Mouse (Mus musculus): ENCODE data around the gene Plk4. TPM values are rescaled to one million over a fixed set of nuclear protein-coding genes. Genes with fewer than 3 reads are reported as not detected.
"Not testable (repeated sequence)": the region's sequence is repeated elsewhere in the genome, so short reads cannot be mapped to it uniquely, and the experiment has no call there.

Gene Plk4
- total RNA-seq (2015) (63.2 and 77.6 TPM in 2 replicates), total RNA-seq (2017) (67.1 and 93.7 TPM in 2 replicates)

DNA sequence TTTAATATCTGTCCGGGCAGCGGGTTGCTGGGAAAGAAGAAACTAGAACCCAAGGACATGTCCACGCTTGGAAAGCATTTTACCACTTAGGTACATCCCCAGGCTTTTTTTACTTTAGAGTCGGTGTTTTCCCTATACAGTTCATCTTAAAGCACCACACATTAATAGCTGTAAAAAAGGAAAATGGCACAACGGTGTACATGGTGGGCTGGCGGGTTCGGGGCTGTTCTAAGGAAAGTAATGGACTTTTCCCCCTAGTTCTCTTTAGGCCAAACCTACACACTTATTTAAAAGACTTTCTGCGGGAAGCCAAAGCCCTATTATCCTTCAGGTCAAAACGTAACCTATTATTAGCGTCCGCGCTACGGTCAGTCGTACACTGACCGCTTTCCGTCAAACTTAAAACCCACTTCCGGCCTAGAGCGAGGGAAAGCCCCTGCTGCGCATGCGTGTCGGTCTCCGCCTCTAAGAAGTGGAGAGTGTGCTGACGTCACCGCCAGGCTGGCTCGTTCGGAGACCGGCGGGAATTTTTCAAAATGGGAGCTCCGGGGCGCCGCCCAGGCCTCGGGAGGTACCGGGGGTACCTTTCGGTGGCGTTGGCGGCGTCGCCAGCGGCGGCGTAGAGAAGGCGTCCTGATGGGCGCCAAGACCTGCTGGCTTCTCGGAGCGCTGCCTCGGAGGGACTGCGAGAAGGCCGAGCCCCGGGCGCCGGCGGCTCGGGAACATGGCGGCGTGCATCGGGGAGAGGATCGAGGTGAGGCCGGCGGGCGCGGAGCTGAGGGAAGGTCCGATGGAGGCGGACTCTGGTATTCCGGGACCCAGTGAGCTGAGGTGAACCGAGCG is at the start of gene Plk4:
Plk4 (plus strand) TSS at position 490 of the 843 bp plus-strand sequence.
- ATAC-seq (ENCODE audit: poor library complexity, severe bottlenecking) = peak; percentile 81

- no peak for ATAC-seq (ENCODE audit: poor library complexity, severe bottlenecking)
These were observed 39.1 kb upstream of the Plk4 start for GRCm38 (mm10) chr3:40760746-40761145.

- no peak for ATAC-seq (ENCODE audit: poor library complexity, severe bottlenecking)
These were observed 38.5 kb upstream of the Plk4 start for GRCm38 (mm10) chr3:40761312-40761711.

- ATAC-seq (ENCODE audit: poor library complexity, severe bottlenecking) = no peak
These were observed 6.0 kb upstream of the Plk4 start for GRCm38 (mm10) chr3:40793783-40794182.

DNA sequence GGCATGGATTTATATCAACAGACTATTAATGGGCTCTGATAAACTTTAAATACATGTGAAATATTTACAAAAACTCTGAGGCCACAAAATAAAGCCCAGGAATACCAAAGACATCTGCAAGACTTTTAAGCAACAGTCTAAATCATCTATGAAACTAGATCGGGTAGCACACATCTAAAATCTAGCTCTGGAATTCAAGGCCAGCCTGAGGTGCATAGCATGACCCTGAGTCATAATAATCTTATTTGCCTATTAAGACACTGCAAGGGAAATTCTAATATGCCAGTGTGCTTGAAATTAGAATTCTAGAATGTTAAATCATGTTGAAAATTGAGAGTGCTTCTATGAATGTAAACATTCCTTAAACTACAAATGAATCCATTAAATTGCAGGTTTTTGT is 1.8 kb upstream of the Plk4 start:
- ATAC-seq (ENCODE audit: poor library complexity, severe bottlenecking) = no peak

- ATAC-seq (ENCODE audit: poor library complexity, severe bottlenecking) = peak; percentile 62
These were observed 1.3 kb upstream of the Plk4 start for GRCm38 (mm10) chr3:40798500-40798899.

DNA sequence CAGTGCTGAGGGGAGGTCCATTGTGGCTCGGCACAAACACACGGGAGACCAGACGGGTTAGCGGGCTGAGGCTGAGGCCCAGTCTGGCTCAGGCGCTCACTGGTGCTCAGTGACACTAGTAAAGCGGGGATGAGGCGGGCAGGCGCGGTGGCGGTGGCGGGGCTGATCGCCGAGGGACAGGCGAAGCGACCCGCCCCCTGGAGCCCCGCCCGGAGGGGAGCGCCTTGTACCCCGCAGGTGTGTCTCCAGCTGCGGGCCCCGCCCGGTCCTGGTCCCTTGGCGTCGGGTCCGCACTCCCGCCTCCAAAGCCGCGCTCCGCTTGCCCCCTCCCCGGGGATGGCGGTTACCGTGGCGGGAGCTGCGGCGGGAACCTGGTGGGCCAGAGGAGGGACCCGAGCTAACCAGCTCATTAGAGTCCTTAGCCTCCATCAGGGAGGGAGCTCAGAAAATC is 579 bp downstream of the Plk4 start:
- ATAC-seq (ENCODE audit: poor library complexity, severe bottlenecking) = peak; percentile 45

- ATAC-seq (ENCODE audit: poor library complexity, severe bottlenecking) = no peak
These were observed 7.1 kb downstream of the Plk4 start for GRCm38 (mm10) chr3:40806871-40807270.

DNA sequence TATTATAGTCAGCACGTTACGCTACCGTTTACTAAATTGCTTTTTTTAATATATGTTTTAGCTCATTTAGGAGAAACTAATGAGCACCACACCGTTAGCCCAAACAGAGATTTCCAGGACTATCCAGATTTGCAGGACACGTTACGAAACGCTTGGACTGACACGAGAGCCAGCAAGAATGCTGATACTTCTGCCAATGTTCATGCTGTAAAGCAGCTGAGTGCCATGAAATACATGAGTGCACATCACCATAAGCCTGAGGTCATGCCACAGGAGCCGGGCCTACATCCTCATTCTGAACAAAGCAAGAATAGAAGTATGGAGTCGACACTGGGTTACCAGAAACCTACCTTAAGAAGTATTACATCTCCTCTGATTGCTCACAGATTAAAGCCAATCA is 8.9 kb downstream of the Plk4 start:
- ATAC-seq (ENCODE audit: poor library complexity, severe bottlenecking) = no peak

DNA sequence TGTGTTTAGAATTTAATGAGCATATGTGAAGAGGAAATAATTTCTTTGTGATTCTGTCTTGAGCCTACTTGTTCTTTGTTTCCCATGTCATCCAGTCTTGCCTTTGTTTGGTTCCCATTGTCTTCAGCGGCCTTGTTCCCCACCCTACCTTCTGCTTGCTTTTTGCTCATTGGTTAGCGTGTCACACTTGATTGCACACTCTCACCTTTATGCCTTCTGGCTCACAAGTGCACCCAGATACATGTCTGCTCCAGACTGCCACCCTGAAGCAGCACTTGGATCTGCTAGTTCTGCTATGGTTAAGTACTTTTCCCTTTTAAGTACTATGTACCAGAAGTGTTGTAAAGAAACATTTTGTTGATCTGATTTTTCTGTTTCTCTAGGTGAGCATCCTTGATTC is 10.1 kb downstream of the Plk4 start:
- no peak for ATAC-seq (ENCODE audit: poor library complexity, severe bottlenecking)

DNA sequence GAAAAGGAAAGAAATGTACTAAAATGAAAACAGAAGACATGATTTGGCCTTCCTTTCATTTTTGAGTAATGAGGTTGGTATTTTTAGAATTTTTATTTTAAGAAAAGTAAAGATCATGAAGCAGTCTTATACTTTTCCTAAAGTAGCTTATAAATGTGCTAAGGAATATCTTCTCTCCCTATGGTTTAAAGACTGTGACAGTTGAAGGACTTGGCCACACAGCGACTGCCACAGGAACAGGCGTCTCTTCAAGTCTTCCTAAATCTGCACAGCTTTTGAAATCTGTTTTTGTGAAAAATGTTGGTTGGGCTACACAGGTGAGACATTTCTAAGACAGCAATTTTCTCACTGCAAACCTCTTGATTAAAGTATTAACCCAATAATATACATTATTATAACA is 13.5 kb downstream of the Plk4 start:
- ATAC-seq (ENCODE audit: poor library complexity, severe bottlenecking) = no peak

DNA sequence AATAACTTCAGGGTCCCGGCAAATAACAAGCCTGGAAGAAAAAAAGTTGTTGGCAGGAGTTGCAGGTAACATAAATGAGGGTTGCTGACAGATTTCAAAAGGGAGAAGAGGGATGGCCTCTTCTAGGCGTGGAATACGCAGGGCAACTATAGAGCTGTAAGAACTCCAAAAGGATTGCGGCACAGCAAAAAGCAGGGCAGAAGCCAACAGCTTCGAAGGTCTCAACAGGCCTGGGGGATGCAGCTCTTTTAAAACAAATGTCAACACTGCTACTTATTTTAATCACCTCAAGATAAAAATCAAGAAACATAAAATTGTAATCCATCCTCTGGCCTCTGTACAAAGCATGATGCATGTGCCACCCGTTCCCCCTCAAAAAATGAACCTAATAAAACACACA is 45.7 kb downstream of the Plk4 start:
- not testable (repeated sequence) for ATAC-seq (ENCODE audit: poor library complexity, severe bottlenecking)

DNA sequence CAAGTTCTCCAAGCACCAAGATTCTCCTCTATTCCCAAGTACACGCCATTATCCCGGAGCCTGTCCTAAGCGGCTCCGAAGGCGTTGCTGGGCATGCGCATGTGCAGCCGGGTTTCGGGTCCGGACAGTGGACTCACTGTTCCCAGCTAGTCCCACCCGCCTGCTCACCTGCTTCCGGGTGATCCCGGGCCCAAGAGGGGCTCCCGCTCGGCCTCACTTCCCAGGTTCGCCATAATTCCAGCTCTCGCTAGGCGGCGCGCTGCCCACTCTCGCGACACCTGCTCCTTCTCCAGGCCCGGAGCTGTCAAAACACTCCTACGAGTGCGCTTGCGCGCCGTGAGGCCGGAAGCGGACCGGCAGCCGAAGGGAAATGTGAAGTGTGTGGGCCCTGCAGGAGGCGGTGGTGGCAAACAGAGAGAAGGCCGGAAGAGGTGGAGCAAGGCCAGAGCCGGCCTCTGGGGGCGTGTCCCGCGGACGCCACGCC is 46.7 kb downstream of the Plk4 start, which contains the start of gene Mfsd8:
Mfsd8 (minus strand) TSS at position 414 of the 484 bp plus-strand sequence.
- ATAC-seq (ENCODE audit: poor library complexity, severe bottlenecking) = peak; percentile 94

DNA sequence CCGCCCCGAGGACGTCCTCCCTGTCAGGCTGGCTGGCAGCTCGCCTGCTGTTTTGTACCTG is 47.0 kb downstream of the Plk4 start, which contains the start of gene Abhd18:
Abhd18 (plus strand) TSS at position 14 of the 61 bp plus-strand sequence.
- not testable (repeated sequence) for ATAC-seq (ENCODE audit: poor library complexity, severe bottlenecking)

- peak; percentile 62 for ATAC-seq (ENCODE audit: poor library complexity, severe bottlenecking)
These were observed 47.2 kb downstream of the Plk4 start for GRCm38 (mm10) chr3:40847018-40847417.

DNA sequence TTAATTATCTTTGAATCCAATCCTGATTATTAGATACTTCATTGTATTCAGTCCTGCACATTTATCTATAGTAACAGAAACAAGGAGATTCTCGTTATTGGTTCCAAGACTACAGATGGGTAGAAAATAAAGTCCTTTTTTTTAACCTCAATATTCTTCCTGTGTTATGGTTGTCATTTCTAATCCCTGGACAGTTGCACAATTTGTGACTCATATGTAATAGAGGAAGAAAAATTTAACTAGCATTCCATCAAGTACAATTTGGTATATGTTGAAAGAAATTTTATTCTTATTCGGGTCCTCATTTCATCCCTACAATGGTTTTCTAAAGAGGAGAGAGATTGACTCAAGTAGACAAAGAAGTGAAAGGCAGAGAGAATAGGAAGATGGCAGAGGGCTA is 48.1 kb downstream of the Plk4 start:
- not testable (repeated sequence) for ATAC-seq (ENCODE audit: poor library complexity, severe bottlenecking)

GRCm38 (mm10) chr3:40853123-40853738 is 53.4 kb downstream of the Plk4 start:
- not testable (repeated sequence) for ATAC-seq (ENCODE audit: poor library complexity, severe bottlenecking)

Other genes with a start within 250 kb of the Plk4 start
- gene Slc25a31, start 91.2 kb upstream of the Plk4 start, total RNA-seq (2015) = not detected in 2 replicates
- gene Slc25a31, start 91.2 kb upstream of the Plk4 start, total RNA-seq (2017) = not detected in 2 replicates
- gene Hspa4l, start 55.5 kb upstream of the Plk4 start, total RNA-seq (2015) = 33.4 and 40.1 TPM in 2 replicates
- 46.1 and 46.7 TPM in 2 replicates for gene Hspa4l, start 55.5 kb upstream of the Plk4 start, total RNA-seq (2017)
- gene Mfsd8, start 46.9 kb downstream of the Plk4 start, total RNA-seq (2015) = 16.3 and 17.0 TPM in 2 replicates
- 5.7 and 7.1 TPM in 2 replicates for gene Mfsd8, start 46.9 kb downstream of the Plk4 start, total RNA-seq (2017)
- 6.2 and 8.1 TPM in 2 replicates for gene Abhd18, start 47.0 kb downstream of the Plk4 start, total RNA-seq (2015)
- gene Abhd18, start 47.0 kb downstream of the Plk4 start, total RNA-seq (2017) = 5.3 and 5.7 TPM in 2 replicates
- not detected in 2 replicates for gene 1700034I23Rik, start 102.5 kb downstream of the Plk4 start, total RNA-seq (2015)
- 0.26 TPM in 1 of 2 replicates, not detected in the other for gene 1700034I23Rik, start 102.5 kb downstream of the Plk4 start, total RNA-seq (2017)
- 24.3 and 28.5 TPM in 2 replicates for gene Larp1b, start 149.8 kb downstream of the Plk4 start, total RNA-seq (2015)
- gene Larp1b, start 149.8 kb downstream of the Plk4 start, total RNA-seq (2017) = 33.7 and 93.0 TPM in 2 replicates

Measured in megakaryocyte, adult 5-6 weeks (primary cell).